Mouse (Mus musculus) liver, postnatal 0 days (tissue): ENCODE measurements around the gene Tmx1.

Source experiments
- CTCF ChIP-seq: sonication (generic); IDR thresholded peaks from 2 replicates; pipeline ENCODE4 v1.5.1; 2016; ENCODE audit warnings: antibody characterized with exemption, low read depth
- EP300 ChIP-seq: IDR thresholded peaks from 2 replicates; pipeline ENCODE4 v1.6.1; 2016; ENCODE audit warnings: antibody characterized with exemption, low read depth, mild to moderate bottlenecking

GRCm38 (mm10) chr12:70449961-70450360 is 2.9 kb upstream of the Tmx1 start:
- TF ChIP-seq CTCF (no peak), EP300 (no peak)
